Mouse (Mus musculus) hindbrain, postnatal 0 days (tissue): ENCODE results near the gene Syne4. TPM values are rescaled to one million over a fixed set of nuclear protein-coding genes. Genes with fewer than 3 reads are reported as not detected.

Experiments
- ATAC-seq: fragments of 200-750 bp; cut with Nextera tagmentation; 2 replicates; pipeline ENCODE4 v1.8.0; 2017; ENCODE audit warnings: mild to moderate bottlenecking, moderate TSS enrichment, moderate library complexity
- DNase-seq: peaks from one replicate; pipeline ENCODE4 v3.0.0-alpha.2; 2015; ENCODE audit warnings: low spot score
- H3K27ac ChIP-seq: fragments of 300-500 bp; sonication (generic); 2 replicates; pipeline ENCODE4 v1.5.1; 2014; ENCODE audit warnings: mild to moderate bottlenecking
- H3K27me3 ChIP-seq: fragments of 300-500 bp; sonication (generic); 2 replicates; pipeline ENCODE4 v1.6.1; 2014; ENCODE audit warnings: low read length, mixed read lengths; ENCODE audit not compliant: insufficient read depth
- H3K36me3 ChIP-seq: fragments of 300-500 bp; sonication (generic); 2 replicates; pipeline ENCODE4 v1.6.1; 2014; ENCODE audit warnings: low read length, mixed read lengths; ENCODE audit not compliant: insufficient read depth
- H3K4me1 ChIP-seq: fragments of 300-500 bp; sonication (generic); 2 replicates; pipeline ENCODE4 v1.6.1; 2014; ENCODE audit warnings: antibody characterized with exemption, low read length, mixed read lengths; ENCODE audit not compliant: insufficient read depth
- H3K4me2 ChIP-seq: fragments of 300-500 bp; sonication (generic); 2 replicates; pipeline ENCODE4 v1.6.1; 2014; ENCODE audit warnings: low read depth, mild to moderate bottlenecking, low read length, moderate library complexity, mixed read lengths
- H3K4me3 ChIP-seq: fragments of 300-500 bp; sonication (generic); 2 replicates; pipeline ENCODE4 v1.5.1; 2014; ENCODE audit warnings: low read length
- H3K9ac ChIP-seq: fragments of 300-500 bp; sonication (generic); replicated peaks from 2 replicates; pipeline ENCODE4 v1.6.1; 2014; ENCODE audit warnings: mild to moderate bottlenecking, low read length, moderate library complexity, mixed read lengths
- H3K9me3 ChIP-seq: fragments of 300-500 bp; sonication (generic); 2 replicates; pipeline ENCODE4 v1.6.1; 2016; ENCODE audit warnings: low read length, mixed read lengths
- CTCF ChIP-seq: IDR thresholded peaks from 2 replicates; pipeline ENCODE4 v1.5.1; 2016; ENCODE audit warnings: antibody characterized with exemption, control low read depth, low read depth
- WGBS: fragments of 180-500 bp; shearing (Covaris S2); extraction: QIAGEN DNeasy Blood & Tissue Kit; methylation state at CpG from one replicate; pipeline ENCODE4 v1.1.7; 2014; 5-methylcytosine and 5-hydroxymethylcytosine counted together
- polyA plus RNA-seq: library from polyadenylated mRNA; unstranded; fragments of >200 nt; fragmentation: Nextera tagmentation; extraction: Ambion mirVana; gene quantifications from 2 replicates; pipeline ENCODE4 v1.2.1, GENCODE M21; 2015
- total RNA-seq: library from RNA; depleted of rRNA; stranded (reverse); fragments of >200 nt; gene quantifications from 2 replicates; pipeline ENCODE4 v1.2.3, GENCODE M21; 2014

Syne4 gene
- total and polyA plus RNA-seq, 2 experiments from 2014 or later, result 12.6 to 16.5 TPM

DNA sequence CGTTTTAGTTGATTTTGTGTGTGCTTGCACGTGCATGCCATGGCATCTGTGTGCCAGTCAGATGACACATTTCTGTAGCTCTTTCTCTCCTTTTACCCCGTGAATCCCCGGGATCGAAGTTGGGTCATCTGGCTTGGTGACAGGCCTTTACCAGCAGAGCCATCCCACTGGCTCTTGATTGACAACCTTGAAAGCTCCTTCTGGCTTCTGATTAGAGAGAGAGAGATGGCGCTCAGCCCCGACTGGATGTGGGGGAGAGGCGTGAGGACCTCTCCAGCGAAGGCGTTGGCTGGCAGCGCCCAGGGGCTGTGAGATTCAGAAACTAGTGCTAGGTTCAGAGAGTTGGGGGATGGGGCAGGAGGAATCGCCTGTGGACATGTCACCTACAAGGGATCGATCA, 20.8 kb upstream of the Syne4 start:
- no peak for TF ChIP-seq CTCF
- peak overlapping the region; percentile 13; the same call in 1 of the 2 replicates for H3K4me2 ChIP-seq
- H3K27ac ChIP-seq, result 0 out of 2 replicates have a peak overlapping the region, but pooled peaks have one; percentile 38
- H3K9ac ChIP-seq, result 0 out of 2 replicates have a peak overlapping the region, but pooled peaks have one; percentile 24
- no peak for ATAC-seq
- H3K27me3 ChIP-seq, result no peaks in the 10 kb centered on the region
- H3K4me1 ChIP-seq, result peaks cover 12% of the 10 kb centered on the region
- no peaks in the 10 kb centered on the region for H3K9me3 ChIP-seq
- no peak for DNase-seq
- H3K4me3 ChIP-seq, result no peak overlapping the region
- H3K36me3 ChIP-seq, result peaks cover 34% of the 10 kb centered on the region
- 43% methylated on average over 13 of the region's 13 CpGs for WGBS

DNA sequence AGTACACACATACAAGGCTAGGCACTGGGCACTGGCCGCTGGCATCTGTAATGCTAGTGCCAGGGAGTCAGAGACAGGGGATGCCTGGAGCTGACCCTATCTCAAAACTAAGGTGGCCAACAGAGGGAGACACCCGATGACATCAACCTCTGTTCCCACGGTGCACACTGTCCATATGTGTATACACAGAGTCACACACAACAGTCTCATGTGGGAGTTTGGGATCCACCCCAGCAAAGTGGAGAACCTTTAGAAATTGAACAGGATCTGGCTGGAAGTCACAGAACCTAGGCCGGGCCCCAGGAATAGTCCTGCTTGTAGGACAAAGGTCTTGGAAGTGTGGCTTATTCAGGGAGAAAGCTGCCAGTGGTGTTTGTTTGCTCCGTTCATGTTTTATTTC, 20.3 kb upstream of the Syne4 start:
- peaks cover 12% of the 10 kb centered on the region for H3K4me1 ChIP-seq
- no peak overlapping the region for H3K4me2 ChIP-seq
- H3K9ac ChIP-seq, result 0 out of 2 replicates have a peak overlapping the region, but pooled peaks have one; percentile 24
- H3K27me3 ChIP-seq, result no peaks in the 10 kb centered on the region
- no peak for DNase-seq
- no peaks in the 10 kb centered on the region for H3K9me3 ChIP-seq
- no peak for ATAC-seq
- 0 out of 2 replicates have a peak, but pooled peaks have one; percentile 2 for TF ChIP-seq CTCF
- WGBS, result 88% methylated on average over 5 of the region's 5 CpGs
- H3K36me3 ChIP-seq, result peaks cover 39% of the 10 kb centered on the region
- peak overlapping the region; percentile 49; the same call in 1 of the 2 replicates for H3K27ac ChIP-seq
- H3K4me3 ChIP-seq, result no peak overlapping the region

GRCm38 (mm10) chr7:30295103-30295502, 19.5 kb upstream of the Syne4 start:
- peak; percentile 49 for DNase-seq
- no peak for TF ChIP-seq CTCF
- Histone ChIP-seq H3K4me1 (peaks cover 12% of the 10 kb centered on the region), H3K9ac (no peak overlapping the region), H3K27ac (peak overlapping the region; percentile 49), H3K4me2 (no peak overlapping the region), H3K4me3 (no peak overlapping the region), H3K9me3 (no peaks in the 10 kb centered on the region), H3K36me3 (peaks cover 46% of the 10 kb centered on the region), H3K27me3 (no peaks in the 10 kb centered on the region)
- ATAC-seq, result peak; percentile 27; the same call in 1 of the 2 replicates
- 71% methylated on average over 10 of the region's 10 CpGs for WGBS

GRCm38 (mm10) chr7:30296816-30297215, 17.8 kb upstream of the Syne4 start:
- 95% methylated on average over 15 of the region's 15 CpGs for WGBS
- H3K9ac ChIP-seq, result no peak overlapping the region
- peaks cover 54% of the 10 kb centered on the region for H3K36me3 ChIP-seq

DNA sequence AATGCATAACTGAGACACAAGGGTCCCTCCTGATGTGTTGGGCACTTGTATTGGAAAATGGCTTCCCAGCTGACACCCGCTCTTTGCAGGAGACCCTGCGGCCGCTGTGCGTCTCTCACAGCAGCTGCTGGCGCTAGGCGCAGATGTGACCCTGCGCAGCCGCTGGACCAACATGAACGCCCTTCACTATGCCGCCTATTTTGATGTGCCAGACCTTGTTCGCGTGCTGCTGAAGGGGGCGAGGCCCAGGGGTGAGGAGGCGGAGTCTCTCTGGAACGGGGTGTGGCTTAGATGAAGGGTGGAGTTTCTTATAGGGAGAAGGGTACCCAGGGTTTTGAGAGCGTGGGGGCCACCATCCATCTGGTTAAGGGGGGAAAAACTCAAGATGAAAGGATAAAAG, 17.3 kb upstream of the Syne4 start:
- Histone ChIP-seq H3K27me3 (no peaks in the 10 kb centered on the region), H3K4me2 (no peak overlapping the region), H3K9ac (no peak overlapping the region), H3K4me3 (no peak overlapping the region), H3K4me1 (0 out of 2 replicates have a peak, but pooled peaks cover 6% of the 10 kb centered on the region), H3K27ac (no peak overlapping the region), H3K9me3 (no peaks in the 10 kb centered on the region), H3K36me3 (peaks cover 58% of the 10 kb centered on the region)
- TF ChIP-seq CTCF, result no peak
- no peak for DNase-seq
- WGBS, result 86% methylated on average over 16 of the region's 16 CpGs
- no peak for ATAC-seq

More at GRCm38 (mm10) chr7:30296816-30297215, 17.8 kb upstream of the Syne4 start:
- no peak for TF ChIP-seq CTCF
- no peaks in the 10 kb centered on the region for H3K9me3 ChIP-seq
- no peak for DNase-seq
- ATAC-seq, result no peak
- no peak overlapping the region for H3K4me2 ChIP-seq
- H3K27me3 ChIP-seq, result no peaks in the 10 kb centered on the region
- H3K4me1 ChIP-seq, result 0 out of 2 replicates have a peak, but pooled peaks cover 6% of the 10 kb centered on the region
- no peak overlapping the region for H3K4me3 ChIP-seq
- H3K27ac ChIP-seq, result no peak overlapping the region

DNA sequence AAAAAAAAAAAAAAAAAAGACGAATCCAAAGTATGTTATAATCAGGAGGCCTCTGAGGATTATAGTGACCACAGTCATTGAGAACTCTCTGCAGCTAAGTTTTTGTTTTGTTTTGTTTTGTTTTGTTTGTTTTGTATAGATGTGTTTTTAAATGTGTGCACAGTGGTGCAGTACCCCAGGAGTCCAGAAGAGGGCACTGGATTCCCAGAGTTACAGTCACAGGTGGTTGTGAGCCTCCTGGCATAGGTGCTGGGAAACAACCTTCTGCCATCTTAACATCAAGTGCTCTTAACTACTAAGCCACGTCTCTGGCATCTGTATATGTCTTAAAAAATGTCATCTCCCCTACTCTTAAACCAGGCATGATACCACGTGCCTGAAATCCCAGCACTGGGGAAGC, 13.7 kb upstream of the Syne4 start:
- Histone ChIP-seq H3K36me3 (peaks cover 67% of the 10 kb centered on the region), H3K4me3 (no peak overlapping the region), H3K27ac (no peak overlapping the region), H3K4me2 (no peak overlapping the region), H3K9ac (no peak overlapping the region), H3K4me1 (no peaks in the 10 kb centered on the region), H3K9me3 (no peaks in the 10 kb centered on the region), H3K27me3 (no peaks in the 10 kb centered on the region)
- TF ChIP-seq CTCF, result peak; percentile 76
- 54% methylated on average over 3 of the region's 3 CpGs for WGBS
- DNase-seq (peak; percentile 69), ATAC-seq (peak; percentile 21; the same call in 1 of the 2 replicates)

DNA sequence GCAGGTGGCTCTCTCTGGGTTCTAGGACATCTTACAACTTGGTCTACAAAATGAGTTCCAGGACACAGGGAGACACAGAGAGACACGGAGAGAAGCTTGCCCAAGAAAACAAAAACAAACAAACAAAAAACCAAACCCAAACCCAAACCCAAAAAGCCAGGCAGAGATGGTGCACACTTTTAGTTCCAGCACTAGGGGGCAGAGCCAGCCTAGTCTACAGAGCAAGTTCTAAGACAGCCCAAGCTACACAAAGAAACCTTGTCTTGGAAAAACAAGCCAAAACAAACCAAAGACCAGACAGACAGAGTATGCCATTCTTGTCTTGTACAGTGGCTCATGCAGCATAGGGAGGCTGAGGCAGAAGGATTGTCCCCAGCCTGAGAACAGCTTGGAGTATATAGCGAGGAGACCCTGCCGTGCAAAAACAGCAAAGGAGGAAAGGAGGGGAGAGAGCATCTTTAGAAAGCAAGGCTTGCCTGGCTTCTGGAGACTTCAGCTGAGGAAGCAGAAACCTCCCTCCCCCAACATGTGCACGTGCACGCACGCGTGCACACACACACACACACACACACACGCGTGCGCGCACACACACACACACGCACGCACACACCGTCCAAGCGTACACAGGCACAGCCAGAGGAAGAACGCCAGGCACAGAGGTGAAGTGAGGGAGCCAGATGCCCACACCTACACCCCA, 8.4 kb upstream of the Syne4 start:
- WGBS, result 94% methylated on average over 16 of the region's 16 CpGs
- H3K36me3 ChIP-seq, result peaks cover 43% of the 10 kb centered on the region
- TF ChIP-seq CTCF, result peak; percentile 60
- ATAC-seq (no peak), DNase-seq (peak; percentile 50)
- H3K4me1 ChIP-seq, result peaks cover 6% of the 10 kb centered on the region; the same call in 1 of the 2 replicates
- no peaks in the 10 kb centered on the region for H3K9me3 ChIP-seq
- H3K4me2 ChIP-seq, result no peak overlapping the region
- H3K27me3 ChIP-seq, result no peaks in the 10 kb centered on the region
- H3K4me3 ChIP-seq, result no peak overlapping the region
- peak overlapping the region; percentile 16; the same call in 1 of the 2 replicates for H3K27ac ChIP-seq
- no peak overlapping the region for H3K9ac ChIP-seq
